ENCODE assay signal across 14 mouse cellular contexts in genomic region chr19:32194074-32194473, GRCm38 (mm10).
"Had no signal": no experiment of that assay in that cellular context is flagged by ENCODE, and none has a peak within 500 bp of the region (broad histone marks: within the 10 kb centered on the region; RNA-seq: fewer than 3 reads in every experiment).

No protein-coding gene starts in this region.

- H3K4me2 ChIP-seq: limb, embryonic 15.5 days; liver, embryonic 12.5 days; lung, embryonic 14.5 days; neural tube, embryonic 15.5 days had no signal

- H3K36me3 ChIP-seq: limb, embryonic 15.5 days; midbrain, embryonic 10.5 days; neural tube, embryonic 15.5 days had no signal

- H3K4me3 ChIP-seq: limb, embryonic 15.5 days; liver, embryonic 12.5 days; midbrain, embryonic 10.5 days; myocyte; neural tube, embryonic 15.5 days had no signal

- H3K27ac ChIP-seq: limb, embryonic 15.5 days; liver, embryonic 12.5 days; midbrain, embryonic 10.5 days; neural tube, embryonic 15.5 days; stomach, postnatal 0 days had no signal

- H3K27me3 ChIP-seq: limb, embryonic 15.5 days; liver, embryonic 12.5 days; neural tube, embryonic 15.5 days had no signal

- ATAC-seq: liver, embryonic 12.5 days had no signal

- H3K9me3 ChIP-seq: limb, embryonic 15.5 days; liver, embryonic 12.5 days; midbrain, embryonic 10.5 days; neural tube, embryonic 15.5 days had no signal

- DNase-seq: kidney, adult 18-20 months; lung, embryonic 14.5 days; lung, postnatal 10 days; lung, postnatal 4 days; midbrain, embryonic 14.5 days; right cerebral cortex, adult 18-20 months; right cerebral cortex, postnatal 25 days; thymus, postnatal 4 days had no signal

- H3K4me1 ChIP-seq: neural tube, embryonic 15.5 days had no signal

- H3K9ac ChIP-seq: limb, embryonic 15.5 days; liver, embryonic 12.5 days; lung, embryonic 14.5 days; neural tube, embryonic 15.5 days had no signal
